Mouse (Mus musculus) thymus, postnatal 25 days (tissue): ENCODE measurements around the gene Zbtb16.
A peak's percentile ranks its signal among the peaks of the same experiment; 100 is the strongest.

Source experiments
- DNase-seq: peaks from one replicate; pipeline ENCODE4 v3.0.0; 2022

Zbtb16 gene

GRCm38 (mm10) chr9:48742150-48742549, 93.9 kb downstream of the Zbtb16 start:
- no peak for DNase-seq

GRCm38 (mm10) chr9:48741433-48742077, 94.5 kb downstream of the Zbtb16 start:
- no peak for DNase-seq

- no peak for DNase-seq
These were observed 95.2 kb downstream of the Zbtb16 start for GRCm38 (mm10) chr9:48740732-48741255.

GRCm38 (mm10) chr9:48740098-48740505, 95.9 kb downstream of the Zbtb16 start:
- peak; percentile 63 for DNase-seq

- DNase-seq = no peak
These were observed 97.1 kb downstream of the Zbtb16 start for GRCm38 (mm10) chr9:48738795-48739476.

- no peak for DNase-seq
These were observed 98.1 kb downstream of the Zbtb16 start for GRCm38 (mm10) chr9:48737911-48738310.

- no peak for DNase-seq
These were observed 98.7 kb downstream of the Zbtb16 start for GRCm38 (mm10) chr9:48737210-48737850.

GRCm38 (mm10) chr9:48736361-48737209, 99.4 kb downstream of the Zbtb16 start:
- no peak for DNase-seq

- no peak for DNase-seq
These were observed 100.3 kb downstream of the Zbtb16 start for GRCm38 (mm10) chr9:48735466-48736312.

GRCm38 (mm10) chr9:48734725-48735465, 101.1 kb downstream of the Zbtb16 start:
- no peak for DNase-seq

- no peak for DNase-seq
These were observed 102.0 kb downstream of the Zbtb16 start for GRCm38 (mm10) chr9:48733817-48734544.

- no peak for DNase-seq
These were observed 102.9 kb downstream of the Zbtb16 start for GRCm38 (mm10) chr9:48733083-48733482.

GRCm38 (mm10) chr9:48731651-48732536, 104.1 kb downstream of the Zbtb16 start:
- no peak for DNase-seq

- DNase-seq = no peak
These were observed 105.5 kb downstream of the Zbtb16 start for GRCm38 (mm10) chr9:48730446-48730979.

- no peak for DNase-seq
These were observed 106.6 kb downstream of the Zbtb16 start for GRCm38 (mm10) chr9:48729471-48729870.

- no peak for DNase-seq
These were observed 107.3 kb downstream of the Zbtb16 start for GRCm38 (mm10) chr9:48728731-48729123.

- DNase-seq = no peak
These were observed 107.8 kb downstream of the Zbtb16 start for GRCm38 (mm10) chr9:48728083-48728730.

GRCm38 (mm10) chr9:48726341-48726740, 109.7 kb downstream of the Zbtb16 start:
- DNase-seq = no peak

- DNase-seq = no peak
These were observed 110.1 kb downstream of the Zbtb16 start for GRCm38 (mm10) chr9:48725918-48726317.
